ENCODE assay signal across 22 mouse cellular contexts in the genomic region with DNA sequence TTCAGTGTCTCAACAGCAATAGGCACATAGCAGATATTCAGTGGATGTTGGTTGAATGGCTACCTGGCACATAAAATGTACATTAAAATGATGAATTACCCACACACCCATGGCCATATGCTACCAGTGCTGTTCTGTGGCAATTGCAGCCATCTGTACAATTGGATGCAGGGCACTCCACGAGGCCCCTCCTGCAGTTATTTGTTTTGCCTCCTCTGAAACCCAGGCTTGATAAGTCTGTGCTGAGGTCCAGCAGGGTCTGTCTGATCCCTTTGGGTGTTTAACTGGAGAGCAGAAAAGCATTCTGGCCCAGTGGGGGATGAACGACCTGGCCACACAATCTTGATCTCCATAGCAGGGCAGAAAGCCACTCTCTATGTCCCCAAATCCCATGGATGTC.
A peak's percentile ranks its signal among the peaks of the same experiment; 100 is the strongest.
DNase-seq lines count a peak whose midpoint lies in the region; ATAC-seq and TF ChIP-seq lines count a peak whose summit lies in the region.
"Had no signal": no experiment of that assay in that cellular context is flagged by ENCODE, and none has a peak within 500 bp of the region (broad histone marks: within the 10 kb centered on the region; RNA-seq: fewer than 3 reads in every experiment).

No protein-coding gene starts in this region.

- ATAC-seq in liver, embryonic 12.5 days: no peak
- no peak for ATAC-seq in forebrain, postnatal 0 days
- ATAC-seq: activated CD4-positive, CD25-positive, alpha-beta regulatory T cell, adult 4 months; forebrain, embryonic 15.5 days; inflammation-experienced regulatory T-cells, adult 6 months; Patski had no signal

- no peaks in the 10 kb centered on the region for H3K4me1 ChIP-seq in liver, embryonic 12.5 days
- no peaks in the 10 kb centered on the region for H3K4me1 ChIP-seq in forebrain, postnatal 0 days (ENCODE audit: insufficient read depth)
- H3K4me1 ChIP-seq: embryonic facial prominence, embryonic 12.5 days; heart, embryonic 12.5 days; hindbrain, embryonic 15.5 days had no signal

- intact Hi-C loops in left cerebral cortex, postnatal 4 days (cut with DNase I): no loop called here
- intact Hi-C loops in left cerebral cortex, postnatal 25 days (cut with DNase I): no loop called here

- H3K27ac ChIP-seq in liver, embryonic 12.5 days: no peak overlapping the region
- H3K27ac ChIP-seq in forebrain, postnatal 0 days (ENCODE audit: low read depth, low read length): no peak overlapping the region
- H3K27ac ChIP-seq: embryonic facial prominence, embryonic 12.5 days; forebrain, embryonic 15.5 days; hindbrain, embryonic 10.5 days; hindbrain, embryonic 15.5 days had no signal

- H3K36me3 ChIP-seq in liver, embryonic 12.5 days: no peaks in the 10 kb centered on the region
- H3K36me3 ChIP-seq in forebrain, postnatal 0 days (ENCODE audit: insufficient read depth): no peaks in the 10 kb centered on the region
- H3K36me3 ChIP-seq: embryonic facial prominence, embryonic 12.5 days; forebrain, embryonic 15.5 days; heart, embryonic 12.5 days; hindbrain, embryonic 10.5 days; hindbrain, embryonic 15.5 days had no signal

- WGBS in liver, embryonic 12.5 days (ENCODE audit: insufficient replicate concordance): 37% methylated on average over 2 of the region's 2 CpGs
- 34% methylated on average over 2 of the region's 2 CpGs for WGBS in forebrain, postnatal 0 days

- H3K4me2 ChIP-seq in liver, embryonic 12.5 days: no peak overlapping the region
- no peak overlapping the region for H3K4me2 ChIP-seq in forebrain, postnatal 0 days (ENCODE audit: low read depth)
- H3K4me2 ChIP-seq: embryonic facial prominence, embryonic 12.5 days; forebrain, embryonic 15.5 days; heart, embryonic 12.5 days; hindbrain, embryonic 15.5 days had no signal

- peak; percentile 20 for DNase-seq in left cerebral cortex, postnatal 4 days
- no peak for DNase-seq in left cerebral cortex, postnatal 25 days (ENCODE audit: low spot score in 2 of 2)
- DNase-seq in cerebellum, adult 11-12 months: peak; percentile 66
- DNase-seq in cerebellum, adult 9-10 months: peak; percentile 75
- peak; percentile 49 to 58 for DNase-seq in cerebellum, postnatal 36 days
- DNase-seq in adrenal gland, adult (ENCODE audit: inconsistent age in 2 of 2, low spot score in 1 of 2): no peak
- DNase-seq in forebrain, postnatal 0 days: no peak
- DNase-seq: adrenal gland, adult 2 months; adrenal gland, postnatal 36 days; gastrocnemius, postnatal 14 days; kidney, adult 11 months; kidney, adult 9 months had no signal

- no peak overlapping the region for H3K4me3 ChIP-seq in liver, embryonic 12.5 days
- H3K4me3 ChIP-seq in forebrain, postnatal 0 days (ENCODE audit: low read depth, low read length): no peak overlapping the region
- H3K4me3 ChIP-seq: embryonic facial prominence, embryonic 12.5 days; forebrain, embryonic 15.5 days; heart, embryonic 12.5 days; hindbrain, embryonic 10.5 days; hindbrain, embryonic 15.5 days had no signal

- no peak for TF ChIP-seq CTCF in forebrain, postnatal 0 days (IDR thresholded peaks at IDR 0.05; ENCODE audit: low read depth)

- no peaks in the 10 kb centered on the region for H3K9me3 ChIP-seq in liver, embryonic 12.5 days (replicated peaks)
- H3K9me3 ChIP-seq in forebrain, postnatal 0 days (ENCODE audit: low read length): no peaks in the 10 kb centered on the region
- H3K9me3 ChIP-seq: embryonic facial prominence, embryonic 12.5 days; forebrain, embryonic 15.5 days; heart, embryonic 12.5 days; hindbrain, embryonic 10.5 days; hindbrain, embryonic 15.5 days had no signal

- no peak overlapping the region for H3K9ac ChIP-seq in liver, embryonic 12.5 days
- no peak overlapping the region for H3K9ac ChIP-seq in forebrain, postnatal 0 days
- H3K9ac ChIP-seq: embryonic facial prominence, embryonic 12.5 days; forebrain, embryonic 15.5 days; heart, embryonic 12.5 days; hindbrain, embryonic 15.5 days had no signal

- H3K27me3 ChIP-seq in liver, embryonic 12.5 days (replicated peaks): no peaks in the 10 kb centered on the region
- H3K27me3 ChIP-seq in forebrain, postnatal 0 days (ENCODE audit: insufficient read depth, low read length): no peaks in the 10 kb centered on the region
- H3K27me3 ChIP-seq: CH12.LX; embryonic facial prominence, embryonic 12.5 days; forebrain, embryonic 15.5 days; heart, embryonic 12.5 days; hindbrain, embryonic 15.5 days had no signal

Comparison
In these comparisons a context has a peak if more than half of its experiments do, and no peak if none do; other contexts are left out.
1. DNase-seq: peak in left cerebral cortex, postnatal 4 days (single experiment), cerebellum, adult 11-12 months (single experiment), cerebellum, adult 9-10 months (single experiment) and cerebellum, postnatal 36 days (2 of 2); none in left cerebral cortex, postnatal 25 days (0 of 2), adrenal gland, adult (0 of 2) and forebrain, postnatal 0 days (single experiment).